11 mouse cellular contexts compared by ENCODE assay signal in genomic region chr5:28124321-28125230, GRCm38 (mm10). TPM values are rescaled to one million over a fixed set of nuclear protein-coding genes. Genes with fewer than 3 reads are reported as not detected.
DNase-seq lines count a peak whose midpoint lies in the region; ATAC-seq and TF ChIP-seq lines count a peak whose summit lies in the region.
"Had no signal": no experiment of that assay in that cellular context is flagged by ENCODE, and none has a peak within 500 bp of the region (broad histone marks: within the 10 kb centered on the region; RNA-seq: fewer than 3 reads in every experiment).

No protein-coding gene starts in this region.

- TF ChIP-seq POLR2A in brain, embryonic 14.5 days (IDR thresholded peaks at IDR 0.05; ENCODE audit: borderline replicate concordance, extremely low read depth, insufficient read depth, insufficient read length, poor library complexity, severe bottlenecking) = no peak

- peaks cover 92% of the 10 kb centered on the region for H3K27me3 ChIP-seq in heart, embryonic 15.5 days
- peaks cover 81% of the 10 kb centered on the region for H3K27me3 ChIP-seq in forebrain, postnatal 0 days (ENCODE audit: insufficient read depth, low read length)
- peaks cover 25% of the 10 kb centered on the region for H3K27me3 ChIP-seq in midbrain, postnatal 0 days (ENCODE audit: insufficient read depth, low read length)

- 0 out of 2 replicates have a peak overlapping the region, but pooled peaks have one; percentile 4 for H3K4me3 ChIP-seq in heart, embryonic 15.5 days
- no peak overlapping the region for H3K4me3 ChIP-seq in forebrain, postnatal 0 days (ENCODE audit: low read depth, low read length)
- peak overlapping the region; percentile 16; the same call in 1 of the 2 replicates for H3K4me3 ChIP-seq in midbrain, postnatal 0 days (ENCODE audit: low read depth, low read length)
- H3K4me3 ChIP-seq: liver, embryonic 13.5 days had no signal

- no peak for DNase-seq in heart, adult 18-20 months
- DNase-seq in brain, embryonic 14.5 days (ENCODE audit: low read depth) = peak; percentile 58
- peak; percentile 13 for DNase-seq in forebrain, postnatal 0 days
- DNase-seq in midbrain, postnatal 0 days (ENCODE audit: low spot score) = no peak
- no peak for DNase-seq in spleen, postnatal 10 days (ENCODE audit: low spot score in 2 of 2)
- no peak for DNase-seq in left cerebral cortex, adult 8-10 months (ENCODE audit: low spot score in 2 of 2)
- no peak for DNase-seq in layer of hippocampus, adult 8-10 months (ENCODE audit: low spot score in 2 of 2)
- DNase-seq: kidney, adult 8-10 months; liver, embryonic 13.5 days had no signal

- no peak overlapping the region for H3K27ac ChIP-seq in heart, embryonic 15.5 days
- no peak overlapping the region for H3K27ac ChIP-seq in forebrain, postnatal 0 days (ENCODE audit: low read depth, low read length)
- H3K27ac ChIP-seq in midbrain, postnatal 0 days (ENCODE audit: low read depth, low read length) = peak overlapping the region; percentile 69; the same call in 1 of the 2 replicates
- H3K27ac ChIP-seq: liver, embryonic 13.5 days had no signal

- H3K36me3 ChIP-seq in heart, embryonic 15.5 days = no peaks in the 10 kb centered on the region
- H3K36me3 ChIP-seq in forebrain, postnatal 0 days (ENCODE audit: insufficient read depth) = no peaks in the 10 kb centered on the region
- no peaks in the 10 kb centered on the region for H3K36me3 ChIP-seq in midbrain, postnatal 0 days (ENCODE audit: insufficient read depth, low read length)
- H3K36me3 ChIP-seq: liver, embryonic 13.5 days had no signal

- ATAC-seq in heart, embryonic 15.5 days (replicated peaks; ENCODE audit: insufficient number of reproducible peaks, insufficient read depth, low FRiP score, low read depth) = no peak
- ATAC-seq in forebrain, postnatal 0 days = 0 out of 2 replicates have a peak, but pooled peaks have one; percentile 21
- ATAC-seq in midbrain, postnatal 0 days (ENCODE audit: low FRiP score) = peak; percentile 70

- peaks cover 11% of the 10 kb centered on the region for H3K4me1 ChIP-seq in heart, embryonic 15.5 days (replicated peaks)
- H3K4me1 ChIP-seq in forebrain, postnatal 0 days (ENCODE audit: insufficient read depth) = no peaks in the 10 kb centered on the region
- no peaks in the 10 kb centered on the region for H3K4me1 ChIP-seq in midbrain, postnatal 0 days (ENCODE audit: insufficient read depth, low read length)
- H3K4me1 ChIP-seq: liver, embryonic 13.5 days had no signal

- no peak for TF ChIP-seq CTCF in brain, embryonic 14.5 days (IDR thresholded peaks at IDR 0.05; ENCODE audit: borderline replicate concordance, extremely low read depth, insufficient read depth, insufficient read length)
- no peak for TF ChIP-seq CTCF in forebrain, postnatal 0 days (IDR thresholded peaks at IDR 0.05; ENCODE audit: low read depth)
- TF ChIP-seq CTCF in midbrain, postnatal 0 days (IDR thresholded peaks at IDR 0.05) = no peak

- WGBS in heart, embryonic 15.5 days = 3% methylated on average over 28 of the region's 28 CpGs
- WGBS in forebrain, postnatal 0 days = 3% methylated on average over 28 of the region's 28 CpGs
- WGBS in midbrain, postnatal 0 days = 6% methylated on average over 28 of the region's 28 CpGs

- H3K4me2 ChIP-seq in heart, embryonic 15.5 days = peak overlapping the region; percentile 22
- H3K4me2 ChIP-seq in forebrain, postnatal 0 days (ENCODE audit: low read depth) = peak overlapping the region; percentile 1; the same call in 1 of the 2 replicates
- H3K4me2 ChIP-seq in midbrain, postnatal 0 days (ENCODE audit: low read depth, low read length, poor library complexity, severe bottlenecking) = peak overlapping the region; percentile 38
- H3K4me2 ChIP-seq: liver, embryonic 13.5 days had no signal

- H3K9me3 ChIP-seq in heart, embryonic 15.5 days (replicated peaks) = no peaks in the 10 kb centered on the region
- no peaks in the 10 kb centered on the region for H3K9me3 ChIP-seq in forebrain, postnatal 0 days (ENCODE audit: low read length)
- no peaks in the 10 kb centered on the region for H3K9me3 ChIP-seq in midbrain, postnatal 0 days (ENCODE audit: low read length)
- H3K9me3 ChIP-seq: liver, embryonic 13.5 days had no signal

- no peak overlapping the region for H3K9ac ChIP-seq in heart, embryonic 15.5 days
- no peak overlapping the region for H3K9ac ChIP-seq in forebrain, postnatal 0 days
- 0 out of 2 replicates have a peak overlapping the region, but pooled peaks have one; percentile 19 for H3K9ac ChIP-seq in midbrain, postnatal 0 days (replicated peaks; ENCODE audit: low read length, poor library complexity, severe bottlenecking)
- H3K9ac ChIP-seq: liver, embryonic 13.5 days had no signal

RNA-seq across cellular contexts. Expression of gene En2, which starts 40.9 kb away (rescaled TPM):
- polyA plus RNA-seq in heart, embryonic 15.5 days (2015; fragmentation: Nextera tagmentation; extraction: Ambion mirVana) = not detected in 2 replicates
- total RNA-seq in heart, adult 18-20 months (2021) = under 1 TPM in 1 of 2 experiments, not detected in 1; 0.08 TPM
- 16.2 and 30.9 TPM in 2 replicates for polyA plus RNA-seq in brain, embryonic 14.5 days (2012; rRNA removed)
- 0.05 and 0.46 TPM in 2 replicates for total RNA-seq in forebrain, postnatal 0 days (2014; rRNA removed)
- not detected in 2 replicates for polyA plus RNA-seq in forebrain, postnatal 0 days (2015; fragmentation: Nextera tagmentation; extraction: Ambion mirVana)
- total RNA-seq in midbrain, postnatal 0 days (2014; rRNA removed) = 49.5 and 62.0 TPM in 2 replicates
- polyA plus RNA-seq in midbrain, postnatal 0 days (2015; fragmentation: Nextera tagmentation; extraction: Ambion mirVana) = 0.86 and 1.0 TPM in 2 replicates
- under 1 TPM; 0.42 to 0.65 (median 0.52) TPM for total RNA-seq in left cerebral cortex, adult 8-10 months (2022)
- under 1 TPM; 0.27 to 0.57 (median 0.40) TPM for total RNA-seq in layer of hippocampus, adult 8-10 months (2022)
- polyA plus RNA-seq: liver, embryonic 13.5 days; stomach, embryonic 14.5 days had no signal

RNA-seq across cellular contexts. Expression of gene Insig1, which starts 53.4 kb away (rescaled TPM):
- 23.3 and 30.7 TPM in 2 replicates for polyA plus RNA-seq in heart, embryonic 15.5 days (2015; fragmentation: Nextera tagmentation; extraction: Ambion mirVana)
- 10 to 100 TPM; 19.2 to 27.3 TPM for total RNA-seq in heart, adult 18-20 months (2021)
- polyA plus RNA-seq in brain, embryonic 14.5 days (2012; rRNA removed) = 67.1 and 70.5 TPM in 2 replicates
- 127 and 140 TPM in 2 replicates for total RNA-seq in forebrain, postnatal 0 days (2014; rRNA removed)
- 100 and 101 TPM in 2 replicates for polyA plus RNA-seq in forebrain, postnatal 0 days (2015; fragmentation: Nextera tagmentation; extraction: Ambion mirVana)
- total RNA-seq in midbrain, postnatal 0 days (2014; rRNA removed) = 131 and 164 TPM in 2 replicates
- 90.6 and 97.9 TPM in 2 replicates for polyA plus RNA-seq in midbrain, postnatal 0 days (2015; fragmentation: Nextera tagmentation; extraction: Ambion mirVana)
- 100 to 1,000 TPM in 3 of 4 experiments, 10 to 100 TPM in 1; 93.1 to 116 (median 115) TPM for total RNA-seq in left cerebral cortex, adult 8-10 months (2022)
- 100 to 1,000 TPM in 1 of 4 experiments, 10 to 100 TPM in 3; 62.9 to 110 (median 82.5) TPM for total RNA-seq in layer of hippocampus, adult 8-10 months (2022)

Comparison
In these comparisons a context has a peak if more than half of its experiments do, and no peak if none do; other contexts are left out.
1. DNase-seq: peak in brain, embryonic 14.5 days (single experiment) and forebrain, postnatal 0 days (single experiment); none in heart, adult 18-20 months (0 of 2), midbrain, postnatal 0 days (single experiment), spleen, postnatal 10 days (0 of 2), left cerebral cortex, adult 8-10 months (0 of 2) and layer of hippocampus, adult 8-10 months (0 of 2).
2. RNA of gene En2, which starts 40.9 kb away (total RNA-seq): 49.5 to 62.0 TPM in midbrain, postnatal 0 days; 0.42 to 0.65 TPM in left cerebral cortex, adult 8-10 months, 0.27 to 0.57 TPM in layer of hippocampus, adult 8-10 months, 0.08 TPM in heart, adult 18-20 months and 0.05 to 0.46 TPM in forebrain, postnatal 0 days; every median in the first group is over 10 times any median in the second.
3. Peak in every context shown above with its lines, with median percentiles within 50 percentile points of each other: H3K4me2 ChIP-seq.